Mouse (Mus musculus) myocyte (in vitro differentiated cells): Measurements from ENCODE around the gene Mptx1. TPM values are rescaled to one million over a fixed set of nuclear protein-coding genes. Genes with fewer than 3 reads are reported as not detected.

ENCODE experiments used
- H3K27me3 ChIP-seq: one replicate; pipeline ENCODE4 v1.6.1; 2011; ENCODE audit not compliant: control insufficient read depth, insufficient read depth, insufficient read length
- H3K36me3 ChIP-seq: one replicate; pipeline ENCODE4 v1.6.1; 2011; ENCODE audit not compliant: control insufficient read depth, insufficient read depth
- H3K4me2 ChIP-seq: one replicate; pipeline ENCODE4 v1.6.1; 2011; ENCODE audit warnings: low read depth, control low read depth
- H3K4me3 ChIP-seq: one replicate; pipeline ENCODE4 v1.5.1; 2011; ENCODE audit warnings: mild to moderate bottlenecking, control low read depth, moderate library complexity
- H3K79me2 ChIP-seq: one replicate; pipeline ENCODE4 v1.6.1; 2011; ENCODE audit not compliant: control insufficient read depth, insufficient read depth
- H3ac ChIP-seq: one replicate; pipeline ENCODE4 v1.6.1; 2011; ENCODE audit not compliant: control insufficient read depth, insufficient read length
- CEBPB ChIP-seq: IDR thresholded peaks from 2 replicates; pipeline ENCODE4 v1.6.1; 2011; ENCODE audit warnings: mild to moderate bottlenecking, moderate library complexity; ENCODE audit not compliant: poor library complexity, insufficient read depth, severe bottlenecking
- E2F4 ChIP-seq: IDR thresholded peaks from one replicate; pipeline ENCODE4 v1.6.1; 2011; ENCODE audit warnings: mild to moderate bottlenecking, control low read depth, moderate library complexity; ENCODE audit not compliant: insufficient read depth
- MAX ChIP-seq: IDR thresholded peaks from one replicate; pipeline ENCODE4 v1.6.1; 2011; ENCODE audit warnings: low read depth, mild to moderate bottlenecking, control low read depth
- MYOD1 ChIP-seq, 3 experiments: IDR thresholded peaks; one replicate each; pipeline ENCODE4 v1.6.1; 2011; ENCODE audit warnings: control low read depth in 2 of 3, low read depth in 2 of 3, mild to moderate bottlenecking in 2 of 3, moderate library complexity in 1 of 3; ENCODE audit not compliant: insufficient read length in 2 of 3, control insufficient read depth in 1 of 3
- MYOG ChIP-seq, 3 experiments: IDR thresholded peaks; one replicate each; pipeline ENCODE4 v1.6.1; 2011; ENCODE audit warnings: control low read depth in 2 of 3, low read depth in 2 of 3, mild to moderate bottlenecking in 2 of 3; ENCODE audit not compliant: insufficient read length in 2 of 3, control insufficient read depth in 1 of 3, insufficient read depth in 1 of 3
- POLR2A ChIP-seq: IDR thresholded peaks from one replicate; pipeline ENCODE4 v1.6.1; 2011; ENCODE audit warnings: low read depth, mild to moderate bottlenecking, control low read depth, moderate library complexity; ENCODE audit not compliant: insufficient read length
- POLR2AphosphoS2 ChIP-seq: IDR thresholded peaks from one replicate; pipeline ENCODE4 v1.6.1; 2011; ENCODE audit warnings: low read depth, control low read depth; ENCODE audit not compliant: insufficient read length
- REST ChIP-seq: IDR thresholded peaks from one replicate; pipeline ENCODE4 v1.6.1; 2011; ENCODE audit warnings: mild to moderate bottlenecking, control low read depth, moderate library complexity; ENCODE audit not compliant: insufficient read depth, insufficient read length
- SRF ChIP-seq: IDR thresholded peaks from one replicate; pipeline ENCODE4 v1.6.1; 2011; ENCODE audit warnings: low read depth; ENCODE audit not compliant: control insufficient read depth, insufficient read length
- TCF12 ChIP-seq: IDR thresholded peaks from one replicate; pipeline ENCODE4 v1.6.1; 2011; ENCODE audit warnings: mild to moderate bottlenecking, control low read depth; ENCODE audit not compliant: poor library complexity, insufficient read depth, severe bottlenecking
- TCF3 ChIP-seq: IDR thresholded peaks from one replicate; pipeline ENCODE4 v1.6.1; 2011; ENCODE audit warnings: low read depth, control low read depth; ENCODE audit not compliant: insufficient read length
- USF1 ChIP-seq: IDR thresholded peaks from one replicate; pipeline ENCODE4 v1.6.1; 2011; ENCODE audit warnings: low read depth, mild to moderate bottlenecking, control low read depth, moderate library complexity
- polyA plus RNA-seq: library from polyadenylated mRNA; unstranded; fragments of >200 nt; fragmentation: generic; extraction: Trizol; gene quantifications from one replicate; pipeline ENCODE4 v1.2.1, GENCODE M21; 2012; ENCODE audit warnings: missing spikeins

The Mptx1 gene
- polyA plus RNA-seq, 1 experiment, result not detected

- Histone ChIP-seq H3K4me3 (no peak within 1 kb of the TSS), H3K79me2 (no peaks in the 10 kb centered on the region), H3K4me2 (no peak within 1 kb of the TSS), H3ac (no peak within 1 kb of the TSS), H3K27me3 (no peaks in the 10 kb centered on the region), H3K36me3 (no peaks in the 10 kb centered on the region)
- no peak for TF ChIP-seq MYOD1 (IDR thresholded peaks at IDR 0.05; ENCODE audit: control insufficient read depth in 1 of 3, insufficient read length in 2 of 3, low read depth in 2 of 3)
- TF ChIP-seq TCF3, result no peak
- no peak for TF ChIP-seq TCF12
- TF ChIP-seq POLR2AphosphoS2, result no peak
- no peak for TF ChIP-seq REST
- no peak for TF ChIP-seq CEBPB
- TF ChIP-seq E2F4, result no peak
- TF ChIP-seq POLR2A, result no peak
- no peak for TF ChIP-seq USF1
- no peak for TF ChIP-seq SRF
- no peak for TF ChIP-seq MYOG (IDR thresholded peaks at IDR 0.05; ENCODE audit: control insufficient read depth in 1 of 3, insufficient read depth in 1 of 3, insufficient read length in 2 of 3, low read depth in 2 of 3)
- TF ChIP-seq MAX, result no peak
Measured at GRCm38 (mm10) chr1:174364882-174365451, 34.6 kb downstream of the Mptx1 start, which contains the start of gene Olfr417. TSS of gene Olfr417 (plus strand) at chr1:174365122.

GRCm38 (mm10) chr1:174373799-174374198, 43.5 kb downstream of the Mptx1 start:
- Histone ChIP-seq H3K36me3 (no peaks in the 10 kb centered on the region), H3K4me3 (no peak overlapping the region), H3K79me2 (no peaks in the 10 kb centered on the region), H3K4me2 (no peak overlapping the region), H3ac (no peak overlapping the region), H3K27me3 (no peaks in the 10 kb centered on the region)
- no peak for TF ChIP-seq POLR2A
- no peak for TF ChIP-seq POLR2AphosphoS2
- TF ChIP-seq MAX, result no peak
- TF ChIP-seq REST, result no peak
- no peak for TF ChIP-seq TCF12

Other genes with a start within 250 kb of the Mptx1 start
- not detected for gene Olfr429, start 246.2 kb upstream of the Mptx1 start, polyA plus RNA-seq
- gene Olfr427, start 233.6 kb upstream of the Mptx1 start, polyA plus RNA-seq, result not detected
- gene Olfr231, start 209.4 kb upstream of the Mptx1 start, polyA plus RNA-seq, result not detected
- gene Olfr424, start 199.0 kb upstream of the Mptx1 start, polyA plus RNA-seq, result not detected
- gene Olfr420, start 174.9 kb upstream of the Mptx1 start, polyA plus RNA-seq, result not detected
- 0.04 TPM for gene Spta1, start 157.7 kb upstream of the Mptx1 start, polyA plus RNA-seq
- gene Olfr419, start 78.5 kb upstream of the Mptx1 start, polyA plus RNA-seq, result not detected
- not detected for gene Olfr417, start 34.6 kb downstream of the Mptx1 start, polyA plus RNA-seq
- not detected for gene Olfr248, start 60.5 kb downstream of the Mptx1 start, polyA plus RNA-seq
- gene Olfr414, start 93.5 kb downstream of the Mptx1 start, polyA plus RNA-seq, result not detected
- not detected for gene Olfr220, start 111.6 kb downstream of the Mptx1 start, polyA plus RNA-seq
- gene Fmn2, start 171.3 kb downstream of the Mptx1 start, polyA plus RNA-seq, result not detected